Mouse (Mus musculus): ENCODE results near the gene Trarg1.

Gene Trarg1

GRCm38 (mm10) chr11:76666002-76666649 is 13.5 kb upstream of the Trarg1 start:
- peaks cover 76% of the 10 kb centered on the region for H3K27me3 ChIP-seq (ENCODE audit: insufficient read depth, low read length)
- no peaks in the 10 kb centered on the region for H3K36me3 ChIP-seq (ENCODE audit: insufficient read depth, low read length)
- H3K4me1 ChIP-seq (replicated peaks; ENCODE audit: low read depth, low read length), result peaks cover 22% of the 10 kb centered on the region
- H3K4me3 ChIP-seq (replicated peaks; ENCODE audit: low read length), result peak overlapping the region; percentile 62
- TF ChIP-seq POU5F1 (IDR thresholded peaks at IDR 0.05; ENCODE audit: borderline replicate concordance, low read length) (no peak), NANOG (IDR thresholded peaks at IDR 0.05; ENCODE audit: borderline replicate concordance, low read length) (no peak), CTCF (conservative IDR thresholded peaks at IDR 0.05; ENCODE audit: low read length) (no peak)
- H3K9me3 ChIP-seq (ENCODE audit: low read length), result no peaks in the 10 kb centered on the region

- TF ChIP-seq POU5F1 (IDR thresholded peaks at IDR 0.05; ENCODE audit: borderline replicate concordance, low read length), result no peak
- no peak for TF ChIP-seq CTCF (conservative IDR thresholded peaks at IDR 0.05; ENCODE audit: low read length)
- no peak for TF ChIP-seq NANOG (IDR thresholded peaks at IDR 0.05; ENCODE audit: borderline replicate concordance, low read length)
- Histone ChIP-seq H3K36me3 (ENCODE audit: insufficient read depth, low read length) (no peaks in the 10 kb centered on the region), H3K9me3 (ENCODE audit: low read length) (no peaks in the 10 kb centered on the region), H3K27me3 (ENCODE audit: insufficient read depth, low read length) (peaks cover 93% of the 10 kb centered on the region), H3K4me1 (replicated peaks; ENCODE audit: low read depth, low read length) (peaks cover 20% of the 10 kb centered on the region), H3K4me3 (replicated peaks; ENCODE audit: low read length) (no peak overlapping the region)
These were observed 11.8 kb upstream of the Trarg1 start for GRCm38 (mm10) chr11:76667807-76668206.

- peaks cover 79% of the 10 kb centered on the region for H3K27me3 ChIP-seq (ENCODE audit: insufficient read depth, low read length)
- H3K4me3 ChIP-seq (replicated peaks; ENCODE audit: low read length), result peak within 1 kb of the TSS; percentile 74
- TF ChIP-seq POU5F1 (IDR thresholded peaks at IDR 0.05; ENCODE audit: borderline replicate concordance, low read length) (no peak), CTCF (conservative IDR thresholded peaks at IDR 0.05; ENCODE audit: low read length) (no peak), NANOG (IDR thresholded peaks at IDR 0.05; ENCODE audit: borderline replicate concordance, low read length) (no peak)
- H3K4me1 ChIP-seq (replicated peaks; ENCODE audit: low read depth, low read length), result peaks cover 22% of the 10 kb centered on the region
- H3K9me3 ChIP-seq (ENCODE audit: low read length), result no peaks in the 10 kb centered on the region
- H3K36me3 ChIP-seq (ENCODE audit: insufficient read depth, low read length), result no peaks in the 10 kb centered on the region
These were observed 7.6 kb upstream of the Trarg1 start, which contains the start of gene Bhlha9 for GRCm38 (mm10) chr11:76671871-76672475. Bhlha9 (plus strand) TSS chr11:76672470.

- TF ChIP-seq CTCF (conservative IDR thresholded peaks at IDR 0.05; ENCODE audit: low read length), result no peak
- no peak for TF ChIP-seq NANOG (IDR thresholded peaks at IDR 0.05; ENCODE audit: borderline replicate concordance, low read length)
- TF ChIP-seq POU5F1 (IDR thresholded peaks at IDR 0.05; ENCODE audit: borderline replicate concordance, low read length), result no peak
- Histone ChIP-seq H3K27me3 (ENCODE audit: insufficient read depth, low read length) (peaks cover 73% of the 10 kb centered on the region), H3K4me3 (replicated peaks; ENCODE audit: low read length) (peak overlapping the region; percentile 74), H3K4me1 (replicated peaks; ENCODE audit: low read depth, low read length) (peaks cover 22% of the 10 kb centered on the region), H3K36me3 (ENCODE audit: insufficient read depth, low read length) (no peaks in the 10 kb centered on the region), H3K9me3 (ENCODE audit: low read length) (no peaks in the 10 kb centered on the region)
These were observed 6.8 kb upstream of the Trarg1 start for GRCm38 (mm10) chr11:76672561-76673384.

GRCm38 (mm10) chr11:76674199-76674598 is 5.4 kb upstream of the Trarg1 start:
- H3K9me3 ChIP-seq (ENCODE audit: low read length), result no peaks in the 10 kb centered on the region
- no peak overlapping the region for H3K4me3 ChIP-seq (replicated peaks; ENCODE audit: low read length)
- no peak for TF ChIP-seq NANOG (IDR thresholded peaks at IDR 0.05; ENCODE audit: borderline replicate concordance, low read length)
- TF ChIP-seq POU5F1 (IDR thresholded peaks at IDR 0.05; ENCODE audit: borderline replicate concordance, low read length), result no peak
- TF ChIP-seq CTCF (conservative IDR thresholded peaks at IDR 0.05; ENCODE audit: low read length), result no peak
- peaks cover 22% of the 10 kb centered on the region for H3K4me1 ChIP-seq (replicated peaks; ENCODE audit: low read depth, low read length)
- peaks cover 73% of the 10 kb centered on the region for H3K27me3 ChIP-seq (ENCODE audit: insufficient read depth, low read length)
- H3K36me3 ChIP-seq (ENCODE audit: insufficient read depth, low read length), result no peaks in the 10 kb centered on the region

GRCm38 (mm10) chr11:76674704-76675103 is 4.9 kb upstream of the Trarg1 start:
- Histone ChIP-seq H3K36me3 (ENCODE audit: insufficient read depth, low read length) (no peaks in the 10 kb centered on the region), H3K9me3 (ENCODE audit: low read length) (no peaks in the 10 kb centered on the region), H3K4me3 (replicated peaks; ENCODE audit: low read length) (no peak overlapping the region), H3K27me3 (ENCODE audit: insufficient read depth, low read length) (peaks cover 70% of the 10 kb centered on the region), H3K4me1 (replicated peaks; ENCODE audit: low read depth, low read length) (peaks cover 23% of the 10 kb centered on the region)
- TF ChIP-seq POU5F1 (IDR thresholded peaks at IDR 0.05; ENCODE audit: borderline replicate concordance, low read length) (no peak), CTCF (conservative IDR thresholded peaks at IDR 0.05; ENCODE audit: low read length) (peak; percentile 32; the same call in 1 of the 2 replicates), NANOG (IDR thresholded peaks at IDR 0.05; ENCODE audit: borderline replicate concordance, low read length) (no peak)

GRCm38 (mm10) chr11:76685604-76686003 is 6.0 kb downstream of the Trarg1 start:
- Histone ChIP-seq H3K9me3 (ENCODE audit: low read length) (no peaks in the 10 kb centered on the region), H3K4me1 (replicated peaks; ENCODE audit: low read depth, low read length) (peaks cover 5% of the 10 kb centered on the region; the same call in 1 of the 2 replicates), H3K4me3 (replicated peaks; ENCODE audit: low read length) (no peak overlapping the region), H3K27me3 (ENCODE audit: insufficient read depth, low read length) (peaks cover 39% of the 10 kb centered on the region), H3K36me3 (ENCODE audit: insufficient read depth, low read length) (no peaks in the 10 kb centered on the region)
- TF ChIP-seq NANOG (IDR thresholded peaks at IDR 0.05; ENCODE audit: borderline replicate concordance, low read length) (no peak), POU5F1 (IDR thresholded peaks at IDR 0.05; ENCODE audit: borderline replicate concordance, low read length) (no peak), CTCF (conservative IDR thresholded peaks at IDR 0.05; ENCODE audit: low read length) (no peak)

- TF ChIP-seq NANOG (IDR thresholded peaks at IDR 0.05; ENCODE audit: borderline replicate concordance, low read length), result no peak
- TF ChIP-seq CTCF (conservative IDR thresholded peaks at IDR 0.05; ENCODE audit: low read length), result no peak
- TF ChIP-seq POU5F1 (IDR thresholded peaks at IDR 0.05; ENCODE audit: borderline replicate concordance, low read length), result no peak
- no peaks in the 10 kb centered on the region for H3K9me3 ChIP-seq (ENCODE audit: low read length)
- H3K36me3 ChIP-seq (ENCODE audit: insufficient read depth, low read length), result no peaks in the 10 kb centered on the region
- H3K27me3 ChIP-seq (ENCODE audit: insufficient read depth, low read length), result peaks cover 29% of the 10 kb centered on the region
- H3K4me3 ChIP-seq (replicated peaks; ENCODE audit: low read length), result no peak overlapping the region
- H3K4me1 ChIP-seq (replicated peaks; ENCODE audit: low read depth, low read length), result peaks cover 24% of the 10 kb centered on the region
These were observed 12.5 kb downstream of the Trarg1 start for GRCm38 (mm10) chr11:76692096-76692495.

Data from E14TG2a.4 (cell line).